Mouse (Mus musculus): Measurements from ENCODE around the gene Nppb. TPM values are rescaled to one million over a fixed set of nuclear protein-coding genes. Genes with fewer than 3 reads are reported as not detected.
A peak's percentile ranks its signal among the peaks of the same experiment; 100 is the strongest.

Nppb gene
- total and polyA plus RNA-seq, 3 experiments = not detected

DNA sequence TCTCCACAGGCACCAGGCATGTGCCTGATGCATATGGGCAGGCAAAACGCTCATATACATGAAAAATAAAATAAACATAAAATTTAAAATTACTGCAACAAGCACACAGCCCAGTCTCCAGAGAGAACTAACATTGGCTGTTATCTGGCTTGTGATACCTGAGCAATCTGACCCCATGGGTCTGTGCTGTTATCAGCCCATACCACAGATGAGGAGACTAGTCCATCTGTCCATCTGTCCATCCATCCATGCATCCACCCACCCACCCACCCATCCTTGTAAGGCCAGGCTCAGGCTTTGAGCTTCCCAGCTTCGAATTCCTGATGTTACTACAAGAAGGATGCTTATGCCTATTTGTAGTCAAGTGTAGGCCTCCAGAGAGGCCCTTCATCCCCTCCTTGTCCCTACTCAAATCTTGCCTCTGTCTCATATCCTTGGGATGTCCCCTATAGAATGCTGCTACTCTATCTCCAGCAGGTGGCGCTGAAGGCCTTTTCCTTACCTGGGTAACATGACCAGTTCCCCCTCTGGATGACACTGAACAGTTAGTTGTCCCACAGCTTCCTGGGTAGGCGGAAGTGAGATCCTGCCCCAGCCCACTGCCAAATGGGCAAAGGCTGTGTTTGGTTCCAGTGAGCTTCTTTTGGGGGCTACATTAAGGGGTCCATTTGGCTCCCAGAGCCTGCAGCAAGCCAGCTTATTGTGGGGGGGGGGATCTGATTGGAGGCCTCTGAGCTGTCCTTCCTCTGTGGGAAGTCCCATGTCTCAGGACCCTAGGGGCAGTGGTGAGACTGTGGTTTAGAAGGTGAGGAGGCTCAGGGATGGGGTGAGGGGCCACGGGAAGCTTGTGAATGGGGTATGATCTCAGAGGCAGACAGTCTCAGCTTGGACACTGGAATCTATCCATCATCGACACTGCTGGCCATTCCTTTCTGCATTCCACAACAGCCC is 25.4 kb upstream of the Nppb start:
- no peaks in the 10 kb centered on the region for H3K79me2 ChIP-seq (replicated peaks; ENCODE audit: control insufficient read depth, extremely low read depth, insufficient read depth, poor library complexity, severe bottlenecking)
- H3K36me3 ChIP-seq (replicated peaks in 1 of 2; ENCODE audit: control insufficient read depth in 1 of 2, insufficient read depth in 1 of 2, low read length in 1 of 2) = no peaks in the 10 kb centered on the region
- peaks cover 28% of the 10 kb centered on the region for H3K27me3 ChIP-seq (replicated peaks)
- H3K4me3 ChIP-seq (replicated peaks in 1 of 3; ENCODE audit: low read depth in 2 of 3, low read length in 2 of 3, poor library complexity in 1 of 3) = no peak overlapping the region
- no peak overlapping the region for H3K9ac ChIP-seq (ENCODE audit: insufficient read depth, low read depth)
- in situ Hi-C loops (cut with MboI; ENCODE audit: low pct_ligation_motif_present, low pct_unique_long_range_greater_than_20kb, low sequenced_read_pairs) (loop anchor here (5.0 to 10.0 kb wide), 2 partner anchors 42 to 195 kb away; partner anchors contain the start of genes Fbxo6 and Nppa), dilution Hi-C loops (cut with MboI; ENCODE audit: extremely low pct_ligation_motif_present, extremely low pct_unique_long_range_greater_than_20kb, low sequenced_read_pairs) (no loop called here)
- H3K9me3 ChIP-seq (replicated peaks; ENCODE audit: low read length) = no peaks in the 10 kb centered on the region
- H3K4me1 ChIP-seq (ENCODE audit: control insufficient read depth in 1 of 2, insufficient read depth in 2 of 2) = peaks cover 5 to 10% of the 10 kb centered on the region in 2 experiments
- peak overlapping the region; percentile 12; the same call in 1 of the 2 replicates for H3K4me2 ChIP-seq (ENCODE audit: insufficient read depth, low read depth, poor library complexity, severe bottlenecking)
- H3K27ac ChIP-seq (ENCODE audit: insufficient read depth, low read depth) = no peak overlapping the region
- DNase-seq (ENCODE audit: extremely low read depth) = peak; percentile 93
- TF ChIP-seq MAX (IDR thresholded peaks at IDR 0.05; ENCODE audit: low read length) = no peak
- peak; percentile 83 to 96 for TF ChIP-seq CTCF (conservative IDR thresholded peaks at IDR 0.05 in 1 of 2, IDR thresholded peaks at IDR 0.05 in 1 of 2; ENCODE audit: low read depth in 2 of 2, low read length in 2 of 2)
- peak; percentile 85 for TF ChIP-seq ELF1 (IDR thresholded peaks at IDR 0.05; ENCODE audit: low read depth, low read length)
- TF ChIP-seq MAZ (IDR thresholded peaks at IDR 0.05; ENCODE audit: low read depth, low read length) = no peak
- peak; percentile 45; the same call in 1 of the 2 replicates for TF ChIP-seq HCFC1 (IDR thresholded peaks at IDR 0.05; ENCODE audit: low read depth, low read length)
- 0 out of 2 replicates have a peak, but pooled peaks have one; percentile 10 for TF ChIP-seq MYC (IDR thresholded peaks at IDR 0.05; ENCODE audit: low read depth, low read length)
- peak; percentile 91 for TF ChIP-seq RAD21 (IDR thresholded peaks at IDR 0.05; ENCODE audit: low read depth, low read length)
- TF ChIP-seq NELFE (IDR thresholded peaks at IDR 0.05; ENCODE audit: low read depth, low read length) = peak; percentile 35; the same call in 1 of the 2 replicates
- TF ChIP-seq SMC3 (IDR thresholded peaks at IDR 0.05; ENCODE audit: low read depth, low read length) = peak; percentile 87
- TF ChIP-seq IRF4 (IDR thresholded peaks at IDR 0.05; ENCODE audit: low read depth, low read length) = peak; percentile 62; the same call in 1 of the 2 replicates

DNA sequence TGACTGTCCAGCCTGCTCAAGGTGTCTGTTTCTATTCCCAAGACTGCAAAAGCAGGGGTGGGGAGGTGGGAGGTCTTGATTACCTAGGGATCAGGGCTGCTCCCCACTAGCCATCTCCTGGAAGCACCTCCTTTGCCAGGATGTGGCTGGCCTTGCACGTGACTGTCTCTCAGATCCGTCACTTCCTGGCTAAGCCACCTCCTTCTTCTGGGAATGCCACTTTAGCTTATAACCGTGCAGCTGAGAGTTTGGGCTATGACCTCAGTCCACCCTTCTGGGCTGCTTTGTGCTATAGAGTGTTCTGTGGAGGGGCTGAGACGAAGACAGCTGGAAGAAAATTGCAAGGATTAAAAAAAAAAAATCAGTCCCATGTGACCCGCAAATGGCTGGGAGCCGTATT is 22.8 kb upstream of the Nppb start:
- no peaks in the 10 kb centered on the region for H3K9me3 ChIP-seq (replicated peaks; ENCODE audit: low read length)
- H3K4me3 ChIP-seq (replicated peaks in 1 of 3; ENCODE audit: low read depth in 2 of 3, low read length in 2 of 3, poor library complexity in 1 of 3) = no peak overlapping the region
- no peak overlapping the region for H3K9ac ChIP-seq (ENCODE audit: insufficient read depth, low read depth)
- TF ChIP-seq MEF2A (IDR thresholded peaks at IDR 0.05; ENCODE audit: borderline replicate concordance, low read depth, low read length) (no peak), SIN3A (IDR thresholded peaks at IDR 0.05; ENCODE audit: low read length) (no peak), ELF1 (IDR thresholded peaks at IDR 0.05; ENCODE audit: low read depth, low read length) (no peak), NRF1 (IDR thresholded peaks at IDR 0.05; ENCODE audit: low read depth, low read length) (no peak), KAT2A (IDR thresholded peaks at IDR 0.05; ENCODE audit: insufficient replicate concordance, low read length) (no peak), TCF12 (IDR thresholded peaks at IDR 0.05; ENCODE audit: low read depth, low read length) (no peak), E2F4 (IDR thresholded peaks at IDR 0.05; ENCODE audit: insufficient replicate concordance, low read depth, low read length) (no peak)
- H3K79me2 ChIP-seq (replicated peaks; ENCODE audit: control insufficient read depth, extremely low read depth, insufficient read depth, poor library complexity, severe bottlenecking) = no peaks in the 10 kb centered on the region
- no peaks in the 10 kb centered on the region for H3K36me3 ChIP-seq (replicated peaks in 1 of 2; ENCODE audit: control insufficient read depth in 1 of 2, insufficient read depth in 1 of 2, low read length in 1 of 2)
- peaks cover 5 to 10% of the 10 kb centered on the region in 2 experiments for H3K4me1 ChIP-seq (ENCODE audit: control insufficient read depth in 1 of 2, insufficient read depth in 2 of 2)
- no peak overlapping the region for H3K4me2 ChIP-seq (ENCODE audit: insufficient read depth, low read depth, poor library complexity, severe bottlenecking)
- peaks cover 52% of the 10 kb centered on the region for H3K27me3 ChIP-seq (replicated peaks)
- no peak for DNase-seq (ENCODE audit: extremely low read depth)
- dilution Hi-C loops (cut with MboI; ENCODE audit: extremely low pct_ligation_motif_present, extremely low pct_unique_long_range_greater_than_20kb, low sequenced_read_pairs) (no loop called here), in situ Hi-C loops (cut with MboI; ENCODE audit: low pct_ligation_motif_present, low pct_unique_long_range_greater_than_20kb, low sequenced_read_pairs) (loop anchor here (5.0 kb wide), 1 partner anchor 40 kb away; the partner anchor contains the start of gene Nppa)
- H3K27ac ChIP-seq (ENCODE audit: insufficient read depth, low read depth) = no peak overlapping the region
